Mouse (Mus musculus) testis, adult 2 months (tissue): ENCODE data around the gene Slc25a21.

Experiments
- CTCF ChIP-seq: fragments of 200-500 bp; IDR thresholded peaks from 2 replicates; pipeline ENCODE4 v1.5.1; 2012; ENCODE audit warnings: low read depth, mild to moderate bottlenecking, inconsistent platforms, low read length, moderate library complexity; ENCODE audit not compliant: control insufficient read depth, insufficient read depth, insufficient replicate concordance
- POLR2A ChIP-seq: fragments of 200-500 bp; IDR thresholded peaks from 2 replicates; pipeline ENCODE4 v1.6.1; 2012; ENCODE audit warnings: low read depth, mild to moderate bottlenecking, inconsistent platforms, low read length, moderate library complexity; ENCODE audit not compliant: control insufficient read depth

GRCm38 (mm10) chr12:57159904-57160303, 37.4 kb downstream of the Slc25a21 start:
- TF ChIP-seq CTCF (no peak), POLR2A (no peak)
